Mouse (Mus musculus) hindbrain, embryonic 11.5 days (tissue): ENCODE data around the gene Traf4. TPM values are rescaled to one million over a fixed set of nuclear protein-coding genes. Genes with fewer than 3 reads are reported as not detected.

Experiments
- ATAC-seq: fragments of 200-750 bp; cut with Nextera tagmentation; 2 replicates; pipeline ENCODE4 v1.8.0; 2017; ENCODE audit warnings: mild to moderate bottlenecking, moderate TSS enrichment, moderate library complexity; ENCODE audit not compliant: low FRiP score
- DNase-seq: peaks from one replicate; pipeline ENCODE4 v3.0.0-alpha.2; 2015; ENCODE audit warnings: low spot score
- H3K27ac ChIP-seq: fragments of 300-500 bp; sonication (generic); 2 replicates; pipeline ENCODE4 v1.5.1; 2014; ENCODE audit warnings: mild to moderate bottlenecking, low read depth, low read length
- H3K27me3 ChIP-seq: fragments of 300-500 bp; sonication (generic); 2 replicates; pipeline ENCODE4 v1.6.1; 2014; ENCODE audit warnings: mild to moderate bottlenecking, low read length, moderate library complexity, mixed read lengths; ENCODE audit not compliant: control insufficient read depth, insufficient read depth
- H3K36me3 ChIP-seq: fragments of 300-500 bp; sonication (generic); 2 replicates; pipeline ENCODE4 v1.6.1; 2014; ENCODE audit warnings: mild to moderate bottlenecking, low read length, moderate library complexity, mixed read lengths; ENCODE audit not compliant: control insufficient read depth, insufficient read depth
- H3K4me1 ChIP-seq: fragments of 300-500 bp; sonication (generic); replicated peaks from 2 replicates; pipeline ENCODE4 v1.6.1; 2014; ENCODE audit warnings: low read length, mixed read lengths; ENCODE audit not compliant: control insufficient read depth, insufficient read depth
- H3K4me2 ChIP-seq: fragments of 300-500 bp; sonication (generic); replicated peaks from 2 replicates; pipeline ENCODE4 v1.6.1; 2014; ENCODE audit warnings: mild to moderate bottlenecking, low read depth, low read length
- H3K4me3 ChIP-seq: fragments of 300-500 bp; sonication (generic); 2 replicates; pipeline ENCODE4 v1.5.1; 2014; ENCODE audit warnings: low read depth, low read length
- H3K9ac ChIP-seq: fragments of 300-500 bp; sonication (generic); 2 replicates; pipeline ENCODE4 v1.6.1; 2014; ENCODE audit warnings: low read depth, low read length
- H3K9me3 ChIP-seq: fragments of 300-500 bp; sonication (generic); 2 replicates; pipeline ENCODE4 v1.6.1; 2016; ENCODE audit warnings: low read length; ENCODE audit not compliant: control insufficient read depth
- WGBS: fragments of 180-500 bp; shearing (Covaris S2); extraction: QIAGEN DNeasy Blood & Tissue Kit; methylation state at CpG from one replicate; pipeline ENCODE4 v1.1.7; 2014; 5-methylcytosine and 5-hydroxymethylcytosine counted together
- polyA plus RNA-seq: library from polyadenylated mRNA; unstranded; fragments of >200 nt; fragmentation: Nextera tagmentation; extraction: Ambion mirVana; gene quantifications from 2 replicates; pipeline ENCODE4 v1.2.1, GENCODE M21; 2014

Gene Traf4
- polyA plus RNA-seq, 1 experiment from 2014 or later: 73.6 TPM

GRCm38 (mm10) chr11:78115367-78116145 lies 49.8 kb downstream of the Traf4 start:
- H3K4me2 ChIP-seq: peak overlapping the region; percentile 56
- ATAC-seq (peak; percentile 100), DNase-seq (peak; percentile 95)
- peak overlapping the region; percentile 78 for H3K9ac ChIP-seq
- no peaks in the 10 kb centered on the region for H3K36me3 ChIP-seq
- H3K27ac ChIP-seq: peak overlapping the region; percentile 87
- no peaks in the 10 kb centered on the region for H3K27me3 ChIP-seq
- under 1% methylated on average over 37 of the region's 37 CpGs for WGBS
- no peaks in the 10 kb centered on the region for H3K4me1 ChIP-seq
- peak overlapping the region; percentile 61 for H3K4me3 ChIP-seq
- no peaks in the 10 kb centered on the region for H3K9me3 ChIP-seq

DNA sequence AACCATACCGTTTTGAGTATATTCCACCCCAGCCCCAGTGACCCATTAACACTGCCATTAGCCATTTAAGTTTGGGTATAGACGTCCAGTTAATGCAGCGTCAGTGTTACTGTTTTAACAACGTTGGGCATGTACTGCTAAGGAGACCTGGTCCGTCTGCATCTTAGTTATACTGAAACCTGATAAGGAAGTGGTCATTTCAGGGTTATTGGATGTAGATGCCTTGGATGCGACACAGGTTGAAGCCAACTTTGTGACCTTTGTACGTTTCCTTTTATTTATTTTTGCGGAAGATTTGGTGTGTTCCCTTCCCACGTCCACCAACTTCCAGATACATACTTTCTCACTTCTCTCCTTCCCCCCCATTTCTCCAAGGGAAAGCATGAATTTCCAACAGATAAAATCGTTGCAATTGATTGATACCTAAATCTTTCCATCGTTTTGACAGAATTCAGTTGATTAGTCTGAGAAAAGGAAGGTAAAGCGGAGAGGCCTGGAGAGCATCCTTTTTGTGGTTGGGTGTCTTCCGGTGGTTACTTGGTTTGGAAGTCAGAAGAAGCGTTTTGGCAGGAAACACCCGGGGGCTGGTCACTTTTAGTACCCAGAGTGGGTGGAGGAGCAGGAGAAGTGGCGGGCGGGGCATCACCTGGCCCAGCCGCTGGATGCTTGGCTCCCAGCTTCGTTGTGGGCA lies 50.6 kb downstream of the Traf4 start:
- DNase-seq (peak; percentile 49), ATAC-seq (no peak; the same call in 1 of the 2 replicates)
- 11% methylated on average over 19 of the region's 19 CpGs for WGBS

GRCm38 (mm10) chr11:78113616-78114015 lies 51.8 kb downstream of the Traf4 start:
- Histone ChIP-seq H3K9ac (no peak overlapping the region), H3K9me3 (no peaks in the 10 kb centered on the region), H3K4me1 (no peaks in the 10 kb centered on the region), H3K4me3 (no peak overlapping the region), H3K27me3 (no peaks in the 10 kb centered on the region), H3K4me2 (no peak overlapping the region), H3K27ac (no peak overlapping the region), H3K36me3 (no peaks in the 10 kb centered on the region)
- 87% methylated on average over 2 of the region's 2 CpGs for WGBS
- no peak for ATAC-seq
- no peak for DNase-seq

More for the DNA sequence above, 50.6 kb downstream of the Traf4 start:
- Histone ChIP-seq H3K4me2 (peak overlapping the region; percentile 56), H3K4me3 (peak overlapping the region; percentile 61), H3K27ac (peak overlapping the region; percentile 87), H3K9me3 (no peaks in the 10 kb centered on the region), H3K27me3 (no peaks in the 10 kb centered on the region), H3K36me3 (no peaks in the 10 kb centered on the region), H3K4me1 (no peaks in the 10 kb centered on the region), H3K9ac (peak overlapping the region; percentile 78)

Other genes starting within 250 kb of the Traf4 start
- gene Sez6, start 234.8 kb downstream of the Traf4 start, polyA plus RNA-seq: 13.3 TPM in 2 replicates
- 16.9 and 20.2 TPM in 2 replicates for gene Phf12, start 182.8 kb downstream of the Traf4 start, polyA plus RNA-seq
- gene Dhrs13, start 133.3 kb downstream of the Traf4 start, polyA plus RNA-seq: 20.0 and 21.0 TPM in 2 replicates
- gene Flot2, start 127.7 kb downstream of the Traf4 start, polyA plus RNA-seq: 56.3 and 60.0 TPM in 2 replicates
- gene Eral1, start 85.2 kb downstream of the Traf4 start, polyA plus RNA-seq: 31.9 and 37.2 TPM in 2 replicates
- gene Fam222b, start 70.9 kb downstream of the Traf4 start, polyA plus RNA-seq: 24.3 and 24.4 TPM in 2 replicates
- 5.2 and 7.0 TPM in 2 replicates for gene Nek8, start 11.1 kb upstream of the Traf4 start, polyA plus RNA-seq
- 6.8 and 9.5 TPM in 2 replicates for gene Tlcd1, start 11.1 kb upstream of the Traf4 start, polyA plus RNA-seq
- 1,168 and 1,191 TPM in 2 replicates for gene Rpl23a, start 18.0 kb upstream of the Traf4 start, polyA plus RNA-seq
- 57.7 and 69.3 TPM in 2 replicates for gene Rab34, start 22.8 kb upstream of the Traf4 start, polyA plus RNA-seq
- gene Proca1, start 27.8 kb upstream of the Traf4 start, polyA plus RNA-seq: 1.0 and 1.2 TPM in 2 replicates
- gene Sdf2, start 80.2 kb upstream of the Traf4 start, polyA plus RNA-seq: 60.6 and 60.8 TPM in 2 replicates
- gene Supt6, start 80.4 kb upstream of the Traf4 start, polyA plus RNA-seq: 26.1 and 26.2 TPM in 2 replicates
- gene 2610507B11Rik, start 96.2 kb upstream of the Traf4 start, polyA plus RNA-seq: 65.4 and 94.5 TPM in 2 replicates
- 0.11 and 0.20 TPM in 2 replicates for gene BC030499, start 125.3 kb upstream of the Traf4 start, polyA plus RNA-seq
- 48.3 and 52.2 TPM in 2 replicates for gene Spag5, start 135.9 kb upstream of the Traf4 start, polyA plus RNA-seq
- 2.7 and 3.3 TPM in 2 replicates for gene Aldoc, start 157.4 kb upstream of the Traf4 start, polyA plus RNA-seq
- gene Pigs, start 162.8 kb upstream of the Traf4 start, polyA plus RNA-seq: 49.4 and 54.2 TPM in 2 replicates
- gene Unc119, start 177.9 kb upstream of the Traf4 start, polyA plus RNA-seq: 66.2 and 73.1 TPM in 2 replicates
- 0.05 TPM in 1 of 2 replicates, not detected in the other for gene Foxn1, start 221.0 kb upstream of the Traf4 start, polyA plus RNA-seq